Mouse (Mus musculus): ENCODE measurements at regions not wholly inside any gene's neighbourhood (a gene's known extent, or its start where the extent isn't known, plus 50 kb on each side); places are given as distances from the start of the nearest gene placed in this dataset.

DNA sequence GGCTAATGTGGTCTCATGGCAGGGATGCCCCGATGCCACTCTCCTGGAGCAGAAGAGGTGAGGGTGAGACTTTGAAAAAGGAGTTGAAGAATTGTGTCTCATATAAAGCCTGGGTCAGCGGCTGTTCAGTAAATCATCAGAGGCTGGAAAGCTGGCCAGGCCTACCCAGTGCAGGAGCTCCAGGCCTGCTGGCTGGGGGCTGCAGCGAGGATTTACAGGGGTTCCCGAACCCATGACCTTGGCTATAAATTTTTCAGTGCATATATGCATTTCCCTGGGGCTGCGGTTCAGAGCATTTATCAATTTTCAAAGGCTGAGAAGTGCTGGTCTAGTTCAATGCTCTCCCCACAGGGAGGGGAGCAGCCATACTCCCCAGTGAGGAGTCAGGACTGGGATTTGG, 70.9 kb upstream of the Aldh1b1 start:
- Histone ChIP-seq H3K27me3 (ENCODE audit: insufficient read depth, low read length) (no peaks in the 10 kb centered on the region), H3K27ac (no peak overlapping the region), H3K9ac (replicated peaks; ENCODE audit: low read length) (no peak overlapping the region), H3K36me3 (ENCODE audit: insufficient read depth, low read length) (no peaks in the 10 kb centered on the region), H3K4me2 (ENCODE audit: low read depth, low read length) (no peak overlapping the region), H3K4me1 (ENCODE audit: insufficient read depth, low read length) (0 out of 2 replicates have a peak, but pooled peaks cover 8% of the 10 kb centered on the region), H3K4me3 (ENCODE audit: low read length) (no peak overlapping the region), H3K9me3 (ENCODE audit: low read length) (no peaks in the 10 kb centered on the region)
- ATAC-seq (no peak), DNase-seq (ENCODE audit: low spot score) (no peak)
- TF ChIP-seq CTCF (IDR thresholded peaks at IDR 0.05; ENCODE audit: low read depth): no peak
- WGBS: 81% methylated on average over 5 of the region's 5 CpGs

DNA sequence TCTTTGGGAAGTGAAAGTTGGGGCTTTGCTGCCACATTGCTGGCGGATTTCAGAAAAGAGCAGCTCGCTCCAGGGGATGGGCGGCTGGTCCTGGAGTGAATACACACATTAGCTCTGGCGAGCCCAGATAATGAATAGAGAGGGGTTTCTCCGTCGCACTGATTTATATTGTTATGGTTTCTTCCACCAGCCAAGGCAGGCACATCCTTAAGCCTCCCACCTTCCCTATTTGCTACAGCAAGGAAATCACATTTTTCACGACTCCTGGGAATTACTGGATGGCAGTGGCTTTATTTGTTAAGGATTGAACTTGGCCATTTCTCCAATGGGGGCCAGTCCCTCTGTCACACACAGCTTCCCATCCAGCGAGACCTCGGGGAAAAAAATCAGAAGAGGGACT, 71.3 kb upstream of the Aldh1b1 start:
- no peak for ATAC-seq
- no peak overlapping the region for H3K27ac ChIP-seq
- WGBS: 34% methylated on average over 9 of the region's 9 CpGs

DNA sequence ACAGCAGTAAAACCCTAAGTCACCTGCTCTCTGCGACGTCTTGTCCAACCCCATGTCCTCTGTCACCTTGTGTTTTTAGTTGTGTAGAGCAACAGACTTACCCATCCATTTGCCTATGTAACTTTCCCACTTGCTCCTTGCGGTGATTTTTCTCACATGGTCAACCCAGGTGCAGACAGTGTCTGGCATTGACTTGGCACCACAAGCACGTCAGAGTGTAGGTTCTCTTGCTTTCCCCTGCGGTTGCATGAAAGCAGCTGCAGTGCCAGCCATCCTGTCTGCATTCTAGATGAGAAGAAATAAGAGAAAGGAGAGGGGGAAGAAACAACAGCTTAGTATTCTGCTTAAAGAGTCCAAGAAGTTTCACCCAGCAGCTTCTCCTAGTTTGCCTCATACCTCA, 72.0 kb upstream of the Aldh1b1 start:
- H3K9me3 ChIP-seq (ENCODE audit: low read length): no peaks in the 10 kb centered on the region
- H3K27me3 ChIP-seq (ENCODE audit: insufficient read depth, low read length): no peaks in the 10 kb centered on the region
- no peak overlapping the region for H3K9ac ChIP-seq (replicated peaks; ENCODE audit: low read length)
- TF ChIP-seq CTCF (IDR thresholded peaks at IDR 0.05; ENCODE audit: low read depth): no peak
- 0 out of 2 replicates have a peak, but pooled peaks cover 8% of the 10 kb centered on the region for H3K4me1 ChIP-seq (ENCODE audit: insufficient read depth, low read length)
- no peak for DNase-seq (ENCODE audit: low spot score)
- ATAC-seq: no peak
- 92% methylated on average over 5 of the region's 5 CpGs for WGBS
- H3K36me3 ChIP-seq (ENCODE audit: insufficient read depth, low read length): no peaks in the 10 kb centered on the region
- no peak overlapping the region for H3K4me2 ChIP-seq (ENCODE audit: low read depth, low read length)
- H3K4me3 ChIP-seq (ENCODE audit: low read length): no peak overlapping the region
- no peak overlapping the region for H3K27ac ChIP-seq

More for the DNA sequence above, 71.3 kb upstream of the Aldh1b1 start:
- Histone ChIP-seq H3K4me2 (ENCODE audit: low read depth, low read length) (no peak overlapping the region), H3K36me3 (ENCODE audit: insufficient read depth, low read length) (no peaks in the 10 kb centered on the region), H3K4me3 (ENCODE audit: low read length) (no peak overlapping the region), H3K9ac (replicated peaks; ENCODE audit: low read length) (no peak overlapping the region), H3K27me3 (ENCODE audit: insufficient read depth, low read length) (no peaks in the 10 kb centered on the region), H3K9me3 (ENCODE audit: low read length) (no peaks in the 10 kb centered on the region), H3K4me1 (ENCODE audit: insufficient read depth, low read length) (0 out of 2 replicates have a peak, but pooled peaks cover 8% of the 10 kb centered on the region)
- DNase-seq (ENCODE audit: low spot score): no peak
- TF ChIP-seq CTCF (IDR thresholded peaks at IDR 0.05; ENCODE audit: low read depth): no peak

DNA sequence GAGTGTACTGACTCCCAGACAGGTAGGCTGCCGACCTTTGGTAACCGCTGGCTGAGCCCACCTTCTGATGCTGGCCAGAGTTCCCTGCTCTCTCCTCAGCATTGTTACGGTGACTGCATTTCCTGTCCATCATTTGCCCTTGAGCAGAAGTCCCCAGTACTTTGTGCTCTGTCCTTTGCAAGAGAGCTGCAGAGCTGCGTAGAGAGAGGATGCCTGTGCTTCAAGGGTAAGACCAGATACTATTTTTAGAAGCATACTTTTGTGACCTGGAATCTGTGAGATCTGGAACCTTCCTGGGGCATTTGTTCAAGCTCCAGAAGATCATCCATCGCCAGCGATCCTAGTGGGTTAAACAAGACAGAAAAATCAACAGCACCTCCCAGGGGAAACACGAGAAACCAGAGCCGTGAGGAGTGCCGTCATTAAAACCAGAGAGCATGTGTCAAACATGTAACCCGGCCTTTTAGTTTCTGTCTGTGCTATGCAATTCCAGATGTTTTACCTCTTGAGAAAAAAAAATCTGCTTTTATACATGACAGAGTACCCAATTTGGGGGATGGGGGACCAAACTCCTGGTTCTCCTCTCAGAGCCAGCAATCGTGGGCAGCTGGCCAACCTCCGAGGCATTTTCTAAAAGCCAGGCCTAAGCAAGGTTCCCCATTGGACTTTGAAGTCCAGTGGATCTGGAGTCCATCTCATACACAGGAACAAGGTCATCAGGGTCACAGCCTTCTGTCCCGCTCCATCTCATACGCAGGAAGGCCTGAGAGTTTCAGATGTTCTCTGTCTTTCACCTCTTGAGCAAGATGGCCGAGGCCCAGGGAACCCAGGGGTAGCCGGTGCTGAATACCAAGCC, 73.5 kb upstream of the Aldh1b1 start:
- DNase-seq (ENCODE audit: low spot score) (no peak), ATAC-seq (no peak)
- H3K9me3 ChIP-seq (ENCODE audit: low read length): no peaks in the 10 kb centered on the region
- WGBS: 69% methylated on average over 16 of the region's 16 CpGs
- H3K27me3 ChIP-seq (ENCODE audit: insufficient read depth, low read length): no peaks in the 10 kb centered on the region
- no peak overlapping the region for H3K4me2 ChIP-seq (ENCODE audit: low read depth, low read length)
- no peak overlapping the region for H3K27ac ChIP-seq
- 0 out of 2 replicates have a peak, but pooled peaks cover 6% of the 10 kb centered on the region for H3K4me1 ChIP-seq (ENCODE audit: insufficient read depth, low read length)
- no peak overlapping the region for H3K9ac ChIP-seq (replicated peaks; ENCODE audit: low read length)
- TF ChIP-seq CTCF (IDR thresholded peaks at IDR 0.05; ENCODE audit: low read depth): no peak
- no peaks in the 10 kb centered on the region for H3K36me3 ChIP-seq (ENCODE audit: insufficient read depth, low read length)
- H3K4me3 ChIP-seq (ENCODE audit: low read length): no peak overlapping the region

DNA sequence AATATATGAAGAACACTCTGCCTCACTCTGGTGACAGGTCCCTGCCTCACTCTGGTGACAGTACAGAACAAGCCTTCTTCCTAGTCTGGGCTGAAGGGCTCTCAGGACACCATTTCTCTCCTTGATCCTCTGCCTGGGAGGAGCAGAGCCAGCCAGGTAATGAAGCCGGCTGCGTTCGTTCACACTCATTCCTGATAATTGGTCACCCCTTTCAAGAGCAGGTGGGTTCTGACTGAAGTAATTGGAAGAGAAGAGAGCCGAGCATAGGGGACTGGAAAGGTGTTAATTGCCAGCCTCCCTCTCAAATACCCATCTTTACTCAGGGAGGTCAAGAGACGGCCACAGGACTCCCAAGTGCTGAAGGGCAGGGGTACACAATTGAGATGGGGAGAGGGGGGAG, 78.5 kb upstream of the Aldh1b1 start:
- Histone ChIP-seq H3K4me3 (ENCODE audit: low read length) (no peak overlapping the region), H3K4me2 (ENCODE audit: low read depth, low read length) (no peak overlapping the region), H3K4me1 (ENCODE audit: insufficient read depth, low read length) (peaks cover 5% of the 10 kb centered on the region; the same call in 1 of the 2 replicates), H3K9ac (replicated peaks; ENCODE audit: low read length) (no peak overlapping the region), H3K36me3 (ENCODE audit: insufficient read depth, low read length) (no peaks in the 10 kb centered on the region), H3K27ac (no peak overlapping the region), H3K9me3 (ENCODE audit: low read length) (no peaks in the 10 kb centered on the region), H3K27me3 (ENCODE audit: insufficient read depth, low read length) (no peaks in the 10 kb centered on the region)
- no peak for TF ChIP-seq CTCF (IDR thresholded peaks at IDR 0.05; ENCODE audit: low read depth)
- ATAC-seq (no peak), DNase-seq (ENCODE audit: low spot score) (no peak)
- WGBS: 55% methylated on average over 5 of the region's 5 CpGs

DNA sequence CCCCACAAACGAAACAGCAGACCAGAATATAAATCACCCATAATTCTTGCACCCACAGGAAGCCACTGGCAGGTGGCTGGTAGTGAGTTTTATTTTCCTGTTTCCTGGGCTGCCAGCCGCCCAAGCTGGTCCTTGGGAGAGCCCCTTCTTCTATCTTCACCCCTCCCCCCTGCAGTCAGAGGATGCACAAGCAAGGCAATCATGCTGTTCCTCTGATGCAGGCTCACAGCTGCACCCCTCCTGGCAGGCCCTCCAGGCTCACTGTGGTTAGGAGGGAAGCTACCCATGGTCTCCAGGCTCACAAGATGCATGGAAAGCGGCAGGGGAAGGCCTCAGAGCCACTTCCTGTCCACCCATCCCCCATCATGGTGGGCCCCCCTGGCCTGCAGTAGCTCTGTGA, 79.3 kb upstream of the Aldh1b1 start:
- H3K4me1 ChIP-seq (ENCODE audit: insufficient read depth, low read length): no peaks in the 10 kb centered on the region; the same call in 1 of the 2 replicates
- no peaks in the 10 kb centered on the region for H3K9me3 ChIP-seq (ENCODE audit: low read length)
- no peak overlapping the region for H3K27ac ChIP-seq
- no peak for DNase-seq (ENCODE audit: low spot score)
- H3K4me3 ChIP-seq (ENCODE audit: low read length): no peak overlapping the region
- 49% methylated on average over 3 of the region's 3 CpGs for WGBS
- TF ChIP-seq CTCF (IDR thresholded peaks at IDR 0.05; ENCODE audit: low read depth): no peak
- ATAC-seq: no peak
- no peaks in the 10 kb centered on the region for H3K27me3 ChIP-seq (ENCODE audit: insufficient read depth, low read length)
- H3K4me2 ChIP-seq (ENCODE audit: low read depth, low read length): no peak overlapping the region
- no peak overlapping the region for H3K9ac ChIP-seq (replicated peaks; ENCODE audit: low read length)
- H3K36me3 ChIP-seq (ENCODE audit: insufficient read depth, low read length): no peaks in the 10 kb centered on the region

DNA sequence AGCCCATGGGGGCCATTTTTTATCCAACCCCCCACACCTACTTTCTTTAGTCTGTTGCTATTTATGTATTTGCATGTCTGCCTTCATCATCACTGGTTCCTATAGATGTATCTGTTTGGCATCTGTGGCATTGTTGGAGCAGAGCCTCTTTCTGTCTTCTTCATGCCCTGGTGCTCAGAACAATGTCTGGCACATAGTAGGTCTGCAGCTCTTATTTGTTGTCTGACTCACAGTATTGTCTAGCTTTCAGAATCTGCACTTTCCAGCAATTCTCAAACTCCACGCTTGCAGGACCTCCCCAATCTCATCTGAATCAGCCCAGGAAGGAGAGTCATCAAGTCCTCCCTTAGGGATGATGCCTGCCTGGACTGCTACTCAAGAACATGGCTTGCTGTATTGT, 82.9 kb upstream of the Aldh1b1 start:
- no peak overlapping the region for H3K4me3 ChIP-seq (ENCODE audit: low read length)
- H3K27ac ChIP-seq: no peak overlapping the region
- no peak for TF ChIP-seq CTCF (IDR thresholded peaks at IDR 0.05; ENCODE audit: low read depth)
- 80% methylated on average over 1 of the region's 1 CpGs for whole genome bisulfite sequencing
- H3K27me3 ChIP-seq (ENCODE audit: insufficient read depth, low read length): no peaks in the 10 kb centered on the region
- H3K9ac ChIP-seq (replicated peaks; ENCODE audit: low read length): no peak overlapping the region
- DNase-seq (ENCODE audit: low spot score) (no peak), ATAC-seq (no peak)
- no peaks in the 10 kb centered on the region for H3K9me3 ChIP-seq (ENCODE audit: low read length)
- no peak overlapping the region for H3K4me2 ChIP-seq (ENCODE audit: low read depth, low read length)
- H3K36me3 ChIP-seq (ENCODE audit: insufficient read depth, low read length): no peaks in the 10 kb centered on the region
- no peaks in the 10 kb centered on the region; the same call in 1 of the 2 replicates for H3K4me1 ChIP-seq (ENCODE audit: insufficient read depth, low read length)
